Mouse (Mus musculus) embryonic fibroblast, embryonic 13.5 days (primary cell): ENCODE data around the gene Maml3.

Experiments used
- CTCF ChIP-seq: IDR thresholded peaks from 2 replicates; pipeline ENCODE4 v1.5.1; 2011; ENCODE audit warnings: mild to moderate bottlenecking, control low read depth, low read length, moderate library complexity, borderline replicate concordance; ENCODE audit not compliant: insufficient read depth
- POLR2A ChIP-seq: IDR thresholded peaks from 2 replicates; pipeline ENCODE4 v1.6.1; 2011; ENCODE audit warnings: low read depth, mild to moderate bottlenecking, control low read depth, low read length, moderate library complexity

DNA sequence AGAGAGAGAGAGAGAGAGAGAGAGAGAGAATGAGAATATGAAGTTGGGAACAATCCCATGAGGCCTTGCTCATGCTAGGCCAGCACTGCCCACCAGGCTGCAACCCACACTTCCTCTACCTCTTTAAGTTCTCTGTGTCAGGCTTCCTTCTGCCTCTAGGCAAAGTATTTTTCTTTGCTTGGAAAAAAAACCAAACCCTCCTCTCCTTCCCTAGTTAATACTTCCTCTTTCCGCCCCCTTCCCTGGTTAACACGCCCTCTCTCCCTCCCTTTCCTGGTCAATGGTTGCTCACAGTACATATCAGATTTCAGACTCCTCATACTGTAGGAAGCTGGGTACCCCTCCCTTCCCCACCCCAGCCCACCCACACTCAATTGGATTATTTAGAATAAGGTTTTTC is 245.7 kb downstream of the Maml3 start:
- TF ChIP-seq CTCF (no peak), POLR2A (no peak)
